Mouse (Mus musculus) right cerebral cortex, postnatal 10 days (tissue): ENCODE results near the gene Csde1.

Experiments
- DNase-seq, 2 experiments: peaks; one replicate each; pipeline ENCODE4 v3.0.0; 2021; ENCODE audit warnings: low spot score in 2 of 2

Csde1 gene

GRCm38 (mm10) chr3:103020249-103020942, at the start of gene Csde1:
TSS of gene Csde1 (plus strand) at chr3:103020426.
- DNase-seq, result peak; percentile 98

GRCm38 (mm10) chr3:102970508-102970907, 49.7 kb upstream of the Csde1 start:
- no peak for DNase-seq

GRCm38 (mm10) chr3:102976906-102977305, 43.3 kb upstream of the Csde1 start:
- DNase-seq, result no peak

GRCm38 (mm10) chr3:102979550-102980348, 40.5 kb upstream of the Csde1 start:
- DNase-seq, result peak; percentile 49 to 77

GRCm38 (mm10) chr3:102980349-102980736, 39.9 kb upstream of the Csde1 start:
- no peak for DNase-seq

- DNase-seq, result no peak
Observed at GRCm38 (mm10) chr3:102991041-102991440, 29.2 kb upstream of the Csde1 start.

- peak; percentile 40 to 59 for DNase-seq
Observed at GRCm38 (mm10) chr3:102992936-102993335, 27.3 kb upstream of the Csde1 start.

- no peak for DNase-seq
Observed at GRCm38 (mm10) chr3:102995233-102995604, 25.0 kb upstream of the Csde1 start.

- peak; percentile 95 for DNase-seq
Observed at GRCm38 (mm10) chr3:102995605-102996321, 24.5 kb upstream of the Csde1 start, which contains the start of gene Sike1. TSS of gene Sike1 (plus strand) at chr3:102995708.

GRCm38 (mm10) chr3:102997036-102997435, 23.2 kb upstream of the Csde1 start:
- no peak for DNase-seq

- DNase-seq, result no peak
Observed at GRCm38 (mm10) chr3:102997591-102997990, 22.6 kb upstream of the Csde1 start.

- no peak for DNase-seq
Observed at GRCm38 (mm10) chr3:103001595-103001994, 18.6 kb upstream of the Csde1 start.

- no peak for DNase-seq
Observed at GRCm38 (mm10) chr3:103017350-103017749, 2.9 kb upstream of the Csde1 start.

- no peak for DNase-seq
Observed at GRCm38 (mm10) chr3:103019462-103019861, 764 bp upstream of the Csde1 start.

- DNase-seq, result peak; percentile 94 to 95
Observed at GRCm38 (mm10) chr3:103020943-103021638, 865 bp downstream of the Csde1 start.

- no peak for DNase-seq
Observed at GRCm38 (mm10) chr3:103026174-103026573, 5.9 kb downstream of the Csde1 start.

GRCm38 (mm10) chr3:103040285-103040684, 20.1 kb downstream of the Csde1 start:
- no peak for DNase-seq

GRCm38 (mm10) chr3:103040861-103041379, 20.7 kb downstream of the Csde1 start:
- no peak for DNase-seq

GRCm38 (mm10) chr3:103056016-103056595, 35.9 kb downstream of the Csde1 start:
- no peak for DNase-seq

GRCm38 (mm10) chr3:103057752-103058151, 37.5 kb downstream of the Csde1 start:
- peak; percentile 34 to 49 for DNase-seq
